Mouse (Mus musculus) kidney, adult 2 months (tissue): ENCODE measurements at regions not wholly inside any gene's neighbourhood (a gene's known extent, or its start where the extent isn't known, plus 50 kb on each side); places are given as distances from the start of the nearest gene placed in this dataset.

Source experiments
- CTCF ChIP-seq: fragments of 200-500 bp; conservative IDR thresholded peaks from 2 replicates; pipeline ENCODE4 v1.5.1; 2011; ENCODE audit warnings: low read depth, mild to moderate bottlenecking, control low read depth, low read length, moderate library complexity, mixed read lengths; ENCODE audit not compliant: insufficient read depth, insufficient read length
- POLR2A ChIP-seq: fragments of 200-500 bp; IDR thresholded peaks from one replicate; pipeline ENCODE4 v1.6.1; 2011; ENCODE audit warnings: low read depth, low read length, control low read depth

DNA sequence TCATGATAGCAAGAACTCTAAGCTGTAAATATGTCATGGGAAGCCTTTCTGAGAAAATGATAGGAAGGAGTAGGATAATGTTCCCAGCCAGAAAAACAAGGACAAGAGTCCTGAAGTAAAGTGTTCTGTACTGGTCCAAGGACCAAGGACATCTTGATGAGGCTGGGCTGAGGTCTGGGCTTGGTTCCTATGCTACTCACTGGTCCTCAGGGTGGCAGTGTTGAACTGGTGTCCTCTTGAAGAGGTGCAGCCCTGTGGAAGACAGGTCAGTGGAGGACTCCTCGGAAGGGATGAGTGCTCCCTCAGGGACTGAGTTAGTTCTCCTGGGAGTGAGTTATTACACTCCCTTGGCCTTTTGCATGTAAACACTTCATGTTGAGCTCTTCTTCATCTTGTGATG, 312.5 kb upstream of the Mmadhc start:
- peak; percentile 85 for TF ChIP-seq CTCF
- TF ChIP-seq POLR2A: no peak
